Mouse (Mus musculus) splenic B cell, adult 2 months (primary cell): ENCODE data around the gene Kif6.

Experiments
- DNase-seq: peaks from one replicate; pipeline ENCODE4 v3.0.0-alpha.2; 2011; ENCODE audit warnings: low read depth, low spot score
- H3K27me3 ChIP-seq: 2 replicates; pipeline ENCODE4 v1.6.1; 2012; ENCODE audit warnings: mild to moderate bottlenecking, low read length, moderate library complexity, mixed read lengths; ENCODE audit not compliant: control insufficient read depth, poor library complexity, insufficient read depth, severe bottlenecking
- H3K36me3 ChIP-seq: 2 replicates; pipeline ENCODE4 v1.6.1; 2012; ENCODE audit warnings: mild to moderate bottlenecking, low read length, moderate library complexity, mixed read lengths; ENCODE audit not compliant: control insufficient read depth, poor library complexity, insufficient read depth, severe bottlenecking

Kif6 gene

DNA sequence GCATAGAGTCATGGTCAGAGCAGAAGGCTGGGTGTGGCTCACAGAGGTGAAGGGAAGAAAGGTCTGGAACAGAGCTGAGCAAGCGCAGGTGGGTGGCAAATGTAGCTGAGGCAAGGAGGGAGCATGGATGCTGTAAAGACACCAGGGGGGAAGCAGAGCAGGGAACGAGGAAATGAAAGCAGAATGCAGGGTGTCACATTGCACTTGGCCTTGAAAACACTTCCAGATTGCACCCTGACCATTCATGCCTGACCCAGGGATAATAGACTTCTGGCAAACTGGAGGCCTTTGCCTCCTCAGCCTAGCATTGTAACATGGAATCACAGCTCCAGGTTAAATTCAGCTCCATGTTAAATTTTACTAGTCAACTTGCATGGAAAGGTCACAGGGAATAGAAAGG, 185.2 kb downstream of the Kif6 start:
- Histone ChIP-seq H3K36me3 (no peaks in the 10 kb centered on the region), H3K27me3 (no peaks in the 10 kb centered on the region)
- DNase-seq, result no peak

DNA sequence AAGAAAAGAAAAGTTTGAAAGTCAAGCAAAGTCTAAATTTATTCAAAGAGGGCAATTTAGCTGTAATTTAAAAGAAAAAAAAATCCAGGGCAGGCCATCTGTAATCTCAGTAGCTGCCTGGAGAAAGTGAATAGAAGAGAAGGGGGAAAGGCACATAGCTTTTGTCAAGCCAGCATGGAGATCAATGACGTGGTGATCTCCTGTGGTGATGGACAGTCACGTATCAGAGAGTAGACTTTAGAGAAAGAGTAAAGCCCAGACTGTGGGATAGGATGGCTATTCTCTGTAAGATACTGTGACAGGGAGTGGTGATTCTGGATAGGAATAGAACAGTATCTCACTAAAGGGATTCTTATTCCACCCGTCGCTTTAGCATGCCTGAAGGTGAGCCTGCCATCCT, 192.5 kb downstream of the Kif6 start:
- DNase-seq, result no peak
- Histone ChIP-seq H3K27me3 (no peaks in the 10 kb centered on the region), H3K36me3 (no peaks in the 10 kb centered on the region)

DNA sequence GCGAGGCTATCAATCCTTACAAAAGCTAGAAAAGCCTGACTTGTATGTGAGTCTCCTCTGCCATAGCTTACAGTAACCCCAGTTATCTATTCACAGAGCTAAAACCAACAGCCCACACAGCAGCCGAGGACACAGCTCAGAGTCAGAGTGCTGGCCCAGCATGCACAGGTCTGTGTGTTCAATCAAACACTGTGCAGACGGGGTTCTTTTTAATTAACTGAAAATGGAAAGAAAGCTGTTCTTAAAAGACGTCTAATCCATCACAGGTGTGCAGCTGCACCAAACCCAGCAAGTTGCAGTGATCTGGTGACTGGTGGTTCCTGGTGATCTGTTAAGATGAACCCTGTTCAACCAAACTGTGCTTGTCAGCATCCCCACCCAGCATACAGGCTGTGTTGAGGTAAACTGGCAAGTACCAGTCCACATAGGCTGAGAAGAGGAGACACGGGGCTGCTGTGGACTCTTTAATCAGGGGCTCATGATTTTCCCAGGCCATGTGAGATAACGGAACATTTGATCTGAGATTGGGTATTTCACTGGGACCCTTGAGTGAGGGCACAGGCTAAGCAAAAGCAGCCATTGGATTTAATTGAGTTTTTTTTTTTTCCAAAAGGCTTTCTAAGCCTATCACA, 193.9 kb downstream of the Kif6 start:
- no peak for DNase-seq
- Histone ChIP-seq H3K36me3 (no peaks in the 10 kb centered on the region), H3K27me3 (no peaks in the 10 kb centered on the region)

DNA sequence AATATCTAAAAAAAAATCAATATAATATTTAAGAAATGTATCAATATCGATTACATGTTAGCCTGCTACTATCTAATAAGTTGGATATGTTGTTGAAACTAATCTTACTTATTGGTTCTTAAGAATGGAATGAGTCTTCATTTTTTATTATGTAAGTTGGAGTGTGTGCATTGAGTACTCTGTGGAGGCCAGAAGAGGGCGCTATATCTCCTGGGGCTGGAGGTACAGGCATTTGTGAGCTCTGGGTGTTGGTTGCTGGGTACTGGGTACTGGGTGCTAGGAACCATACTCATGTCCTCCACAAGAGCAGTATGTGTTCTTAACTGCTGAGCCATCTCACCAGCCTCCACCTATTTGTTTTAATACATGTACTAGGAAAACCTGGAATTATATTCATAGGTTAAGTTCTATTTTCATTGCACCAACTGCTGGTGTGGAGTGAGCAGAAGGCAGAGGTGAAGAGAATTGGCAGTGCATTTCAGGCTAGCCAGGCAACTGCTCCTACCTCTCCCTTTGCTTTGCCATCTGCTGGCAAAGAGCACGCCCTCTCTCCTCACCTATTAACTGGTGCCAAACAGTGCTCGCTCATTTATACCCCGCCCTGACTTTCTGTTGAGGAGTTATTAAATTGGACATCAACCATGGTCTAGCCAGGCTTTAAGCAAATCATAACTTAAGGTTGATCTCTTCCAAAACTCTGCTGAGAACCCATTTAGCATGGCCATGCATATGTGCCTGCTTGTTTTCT, 199.1 kb downstream of the Kif6 start:
- DNase-seq, result no peak
- Histone ChIP-seq H3K36me3 (no peaks in the 10 kb centered on the region), H3K27me3 (no peaks in the 10 kb centered on the region)

DNA sequence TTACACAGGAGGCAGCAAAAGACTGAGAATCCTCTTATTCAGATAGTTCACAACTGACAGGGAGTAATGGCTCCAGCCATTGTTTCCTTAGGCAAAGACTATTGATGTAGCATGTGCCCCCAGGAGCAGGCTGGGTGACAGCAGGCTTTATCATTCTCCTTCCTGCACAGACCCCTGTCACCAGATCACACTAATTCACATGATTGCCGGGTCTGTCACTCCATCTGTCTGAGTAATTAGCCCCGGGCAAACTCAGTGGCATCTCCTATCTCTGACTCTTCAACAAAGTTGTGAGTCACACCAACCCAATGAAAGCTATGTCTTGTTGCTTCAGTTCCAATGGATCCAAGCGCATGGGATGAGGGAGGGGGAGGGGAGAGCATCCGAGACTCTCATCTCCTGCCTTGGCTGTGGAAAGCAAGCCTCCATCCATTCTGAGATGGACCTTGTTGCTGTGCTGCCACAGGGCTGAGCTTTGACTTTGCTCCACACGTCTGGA, 201.2 kb downstream of the Kif6 start:
- DNase-seq, result no peak
- Histone ChIP-seq H3K36me3 (no peaks in the 10 kb centered on the region), H3K27me3 (no peaks in the 10 kb centered on the region)

DNA sequence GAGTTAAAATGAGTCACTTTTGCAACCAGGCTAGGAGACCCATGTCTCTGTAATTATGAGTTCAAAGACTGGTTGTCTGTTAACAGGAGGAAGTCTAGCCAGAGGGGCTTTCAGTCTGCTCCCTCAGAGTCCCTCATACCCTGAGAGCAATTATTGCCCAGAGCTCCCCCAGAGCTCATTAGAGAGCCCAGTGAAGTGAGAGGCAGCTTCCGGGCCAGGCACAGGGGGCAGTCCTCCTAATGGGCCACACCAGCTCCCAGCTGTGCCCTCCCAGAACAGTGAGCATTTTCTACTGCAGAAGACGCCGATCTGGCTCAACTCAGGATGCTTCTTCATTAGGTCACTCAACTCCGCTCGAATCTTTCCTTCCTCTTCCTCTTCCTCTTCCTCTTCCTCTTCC, 201.8 kb downstream of the Kif6 start:
- no peaks in the 10 kb centered on the region for H3K27me3 ChIP-seq
- no peak for DNase-seq
- no peaks in the 10 kb centered on the region for H3K36me3 ChIP-seq

DNA sequence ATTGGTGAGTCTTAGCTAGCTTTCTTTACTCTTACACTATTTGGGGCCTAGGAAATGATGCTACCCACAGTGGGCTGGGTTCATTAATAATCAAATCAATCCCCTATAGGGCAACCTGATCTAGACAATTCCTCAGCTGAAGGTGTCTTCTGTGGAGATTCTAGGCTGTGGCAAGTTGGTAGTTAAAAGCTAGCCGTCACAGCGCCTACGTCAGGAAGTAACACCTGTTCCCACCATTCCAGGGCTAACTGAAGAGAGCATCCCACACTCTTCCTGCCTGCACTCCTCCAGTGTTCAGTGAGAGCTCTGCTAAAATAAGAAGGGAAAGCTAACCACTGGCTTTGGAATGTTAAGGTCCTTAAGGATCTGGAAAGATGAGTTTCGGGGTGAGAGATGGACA, 205.3 kb downstream of the Kif6 start:
- H3K36me3 ChIP-seq, result no peaks in the 10 kb centered on the region
- no peaks in the 10 kb centered on the region for H3K27me3 ChIP-seq
- DNase-seq, result no peak

DNA sequence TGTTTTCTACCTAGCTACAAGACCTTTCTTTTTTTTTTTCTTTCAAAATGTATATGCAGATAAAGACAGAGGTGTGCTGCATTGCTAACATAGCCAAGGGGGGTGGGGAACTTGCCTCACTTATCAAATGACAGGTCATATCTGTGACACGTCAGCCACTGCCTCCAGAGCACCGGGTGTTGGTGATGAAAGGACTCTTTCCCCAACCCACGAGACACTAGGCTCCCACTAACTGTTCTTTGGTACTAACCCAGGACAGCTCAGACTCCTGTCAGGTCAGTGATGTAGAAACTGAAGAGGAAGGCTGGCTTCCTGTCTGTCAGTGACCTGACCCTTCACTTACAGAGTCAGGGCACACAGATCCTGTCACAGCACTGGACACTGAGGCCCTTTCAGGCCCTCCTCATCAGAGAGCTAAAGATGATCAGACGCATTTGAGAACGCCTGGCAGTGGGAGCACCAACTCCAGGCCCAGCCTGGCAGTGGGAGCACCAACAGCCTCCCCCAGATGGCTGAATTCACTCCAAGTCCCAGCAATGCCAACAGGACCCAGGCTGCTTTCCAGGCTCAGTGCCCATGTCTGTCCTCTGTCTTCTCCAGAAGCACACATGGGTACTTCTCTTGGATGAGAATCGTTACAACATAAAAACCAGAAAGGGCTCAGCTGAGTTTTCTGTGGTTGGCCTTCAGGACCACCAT, 209.4 kb downstream of the Kif6 start:
- no peaks in the 10 kb centered on the region for H3K36me3 ChIP-seq
- no peak for DNase-seq

DNA sequence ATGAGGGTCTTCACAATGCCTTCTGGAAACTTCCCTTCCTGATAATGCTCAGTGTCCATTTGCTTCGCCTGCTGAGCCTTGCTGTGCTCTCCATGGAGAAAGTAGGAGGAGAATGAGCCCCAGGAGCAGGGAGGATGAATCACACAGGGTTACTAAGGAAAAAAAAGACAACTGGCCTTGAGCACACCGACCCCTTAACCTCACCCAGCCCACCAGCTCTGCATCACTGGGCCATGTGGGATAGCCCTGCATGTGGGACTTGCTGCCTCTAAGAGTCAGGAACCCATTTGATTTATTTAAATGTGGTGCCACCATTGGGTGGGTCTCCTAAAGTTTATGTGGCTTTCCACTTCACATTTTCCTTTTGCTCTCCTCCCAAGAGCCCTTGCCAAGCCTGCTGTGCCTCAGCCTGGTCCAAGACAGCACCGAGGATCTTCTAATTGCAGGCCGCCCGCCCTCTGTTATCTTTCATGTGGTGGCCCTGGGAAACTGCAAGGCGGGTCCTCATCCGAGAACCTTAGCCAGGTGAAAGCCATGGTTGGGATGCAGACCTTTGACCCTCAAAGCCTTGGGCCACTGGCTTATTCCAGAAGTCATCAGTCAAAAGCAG, 210.0 kb downstream of the Kif6 start:
- no peak for DNase-seq
- Histone ChIP-seq H3K36me3 (no peaks in the 10 kb centered on the region), H3K27me3 (no peaks in the 10 kb centered on the region)

More for the DNA sequence above, 209.4 kb downstream of the Kif6 start:
- no peaks in the 10 kb centered on the region for H3K27me3 ChIP-seq

DNA sequence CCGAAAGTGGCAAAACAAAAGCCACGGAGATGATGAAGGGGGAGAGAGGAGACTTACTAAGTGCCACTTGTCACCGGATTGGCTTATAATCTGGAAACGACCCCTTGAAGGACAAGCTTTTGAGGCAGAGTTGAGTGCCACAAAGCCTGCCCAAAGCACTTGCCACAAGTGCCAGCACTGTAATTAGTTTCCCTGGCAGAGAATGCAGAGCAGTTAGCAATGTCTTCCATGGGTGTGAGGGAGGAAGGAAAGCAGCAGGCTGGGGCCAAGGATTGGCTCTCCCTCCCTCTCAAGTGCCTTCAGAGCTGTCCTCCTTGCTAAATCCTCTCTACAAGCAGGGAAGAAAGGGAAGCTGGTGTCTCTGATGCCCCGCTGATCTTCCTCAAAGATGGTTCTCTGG, 210.9 kb downstream of the Kif6 start:
- Histone ChIP-seq H3K27me3 (no peaks in the 10 kb centered on the region), H3K36me3 (no peaks in the 10 kb centered on the region)
- no peak for DNase-seq

DNA sequence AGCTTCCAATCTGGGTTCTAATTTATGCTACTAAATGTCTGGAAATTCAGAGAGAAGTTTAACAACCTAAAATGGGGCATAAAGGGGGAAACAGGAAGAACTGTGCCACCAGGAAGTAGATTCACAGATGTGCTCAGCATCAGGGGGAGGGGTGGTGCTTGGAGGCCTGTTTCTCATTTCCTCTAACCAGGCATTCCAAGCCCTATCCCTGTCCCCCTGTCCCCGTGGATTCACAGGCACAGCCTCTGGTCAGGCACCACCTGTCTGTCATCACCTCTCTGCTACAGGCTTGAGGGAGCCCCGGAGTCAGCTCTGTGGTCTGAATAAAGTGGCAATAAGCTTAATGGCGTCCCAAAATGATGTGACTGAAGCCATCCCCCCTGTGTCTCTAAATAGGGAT, 216.8 kb downstream of the Kif6 start:
- Histone ChIP-seq H3K27me3 (no peaks in the 10 kb centered on the region), H3K36me3 (no peaks in the 10 kb centered on the region)
- no peak for DNase-seq

DNA sequence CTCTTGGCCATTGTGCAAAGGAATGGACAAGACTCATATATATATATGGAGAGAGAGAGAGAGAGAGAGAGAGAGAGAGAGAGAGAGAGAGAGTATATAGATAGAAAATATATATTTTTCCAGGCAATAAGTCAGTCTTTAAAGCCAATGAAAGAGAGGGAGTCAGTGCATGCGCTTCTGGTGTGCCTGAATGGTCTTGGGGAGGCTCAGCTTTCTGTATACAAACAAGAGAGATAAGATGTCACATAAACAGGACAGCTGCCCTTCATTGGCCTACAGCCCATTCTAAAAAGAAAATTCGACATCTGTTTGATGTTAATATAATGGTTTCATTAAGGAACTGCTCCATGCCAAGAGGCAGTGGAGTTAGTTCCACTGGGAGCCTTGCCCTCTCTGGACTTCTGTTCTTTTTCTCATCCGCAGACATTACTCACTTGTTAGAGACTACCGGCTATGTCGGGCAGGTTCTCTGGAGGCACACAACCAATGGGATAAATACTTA, 219.2 kb downstream of the Kif6 start:
- DNase-seq, result no peak
- no peaks in the 10 kb centered on the region for H3K36me3 ChIP-seq
- no peaks in the 10 kb centered on the region for H3K27me3 ChIP-seq

DNA sequence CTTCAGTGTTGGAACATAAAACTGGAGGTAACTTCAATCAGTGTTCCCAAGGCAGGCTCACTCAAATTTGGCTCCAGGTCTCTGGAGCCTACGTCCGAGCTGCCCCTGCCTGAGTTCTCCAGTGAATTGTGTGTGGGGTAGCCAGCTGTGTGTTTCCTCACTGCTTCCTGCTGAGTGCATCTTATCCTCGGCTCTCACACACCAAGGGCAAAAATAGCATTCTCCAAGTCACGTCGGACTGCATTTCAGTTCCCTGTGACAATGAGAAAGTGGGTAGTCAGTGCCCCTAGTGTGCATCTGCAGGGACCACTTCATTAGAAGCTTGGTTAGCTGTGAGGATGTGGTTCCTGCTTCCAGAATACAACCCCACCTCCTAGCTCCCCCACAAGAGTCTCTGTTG, 222.5 kb downstream of the Kif6 start:
- Histone ChIP-seq H3K27me3 (no peaks in the 10 kb centered on the region), H3K36me3 (no peaks in the 10 kb centered on the region)
- no peak for DNase-seq

DNA sequence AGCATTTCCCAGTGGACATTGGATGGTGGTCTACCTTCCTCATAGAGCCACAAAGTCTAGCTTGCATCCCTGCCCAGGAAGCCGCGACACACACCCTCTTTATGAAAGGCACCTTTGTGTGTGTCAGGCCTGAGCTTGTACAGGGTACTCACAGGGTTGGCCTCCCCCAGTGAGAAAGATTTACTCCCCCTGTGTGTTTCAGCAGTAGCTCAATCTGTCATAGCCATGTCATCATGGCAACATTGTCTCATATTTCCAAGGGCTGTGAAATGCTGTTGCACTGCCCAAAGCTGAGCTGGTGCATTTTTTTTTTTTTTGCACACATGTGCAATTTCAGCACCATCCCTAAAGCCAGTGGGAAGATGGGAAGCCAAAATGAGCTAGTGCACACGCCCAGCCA, 224.3 kb downstream of the Kif6 start:
- Histone ChIP-seq H3K27me3 (no peaks in the 10 kb centered on the region), H3K36me3 (no peaks in the 10 kb centered on the region)
- no peak for DNase-seq

DNA sequence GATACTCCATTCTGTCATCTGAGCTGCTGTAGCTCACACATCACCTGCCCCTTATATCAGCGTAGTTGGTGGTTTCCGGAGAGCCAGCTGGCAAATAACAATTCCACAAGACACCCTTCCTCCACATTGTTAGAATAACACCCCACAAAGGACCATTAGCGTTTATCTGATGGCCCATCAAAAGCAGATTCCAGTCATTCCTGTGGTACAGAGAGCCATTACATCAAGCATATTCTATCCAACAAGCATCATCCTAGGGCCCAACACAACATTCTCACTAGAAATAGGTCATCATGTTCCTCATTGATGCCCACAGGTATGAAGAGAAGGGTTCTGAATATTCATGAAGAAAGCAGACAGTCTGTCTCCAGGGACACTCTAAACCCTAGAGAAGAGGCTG, 236.3 kb downstream of the Kif6 start:
- no peaks in the 10 kb centered on the region for H3K27me3 ChIP-seq
- DNase-seq, result no peak
- H3K36me3 ChIP-seq, result no peaks in the 10 kb centered on the region
